Mouse (Mus musculus) stomach, embryonic 16.5 days (tissue): ENCODE measurements around the gene Dixdc1. TPM values are rescaled to one million over a fixed set of nuclear protein-coding genes. Genes with fewer than 3 reads are reported as not detected.
A peak's percentile ranks its signal among the peaks of the same experiment; 100 is the strongest.

Experiments used
- ATAC-seq: fragments of 200-750 bp; cut with Nextera tagmentation; 2 replicates; pipeline ENCODE4 v1.8.0; 2017; ENCODE audit warnings: moderate number of reproducible peaks, moderate TSS enrichment; ENCODE audit not compliant: insufficient read depth, low FRiP score
- H3K27ac ChIP-seq: fragments of 300-500 bp; sonication (generic); 2 replicates; pipeline ENCODE4 v1.5.1; 2014; ENCODE audit warnings: low read length
- H3K27me3 ChIP-seq: fragments of 300-500 bp; sonication (generic); 2 replicates; pipeline ENCODE4 v1.6.1; 2014; ENCODE audit warnings: low read length, control low read depth, mixed read lengths; ENCODE audit not compliant: control insufficient read depth, insufficient read depth
- H3K36me3 ChIP-seq: fragments of 300-500 bp; sonication (generic); 2 replicates; pipeline ENCODE4 v1.6.1; 2014; ENCODE audit warnings: low read length; ENCODE audit not compliant: control insufficient read depth, insufficient read depth
- H3K4me1 ChIP-seq: fragments of 300-500 bp; sonication (generic); 2 replicates; pipeline ENCODE4 v1.6.1; 2014; ENCODE audit warnings: low read length, control low read depth, mixed read lengths; ENCODE audit not compliant: control insufficient read depth, insufficient read depth
- H3K4me2 ChIP-seq: fragments of 300-500 bp; sonication (generic); 2 replicates; pipeline ENCODE4 v1.6.1; 2014; ENCODE audit warnings: low read depth, low read length, mixed read lengths
- H3K4me3 ChIP-seq: fragments of 300-500 bp; sonication (generic); replicated peaks from 2 replicates; pipeline ENCODE4 v1.5.1; 2014; ENCODE audit warnings: mild to moderate bottlenecking, low read length
- H3K9ac ChIP-seq: fragments of 300-500 bp; sonication (generic); 2 replicates; pipeline ENCODE4 v1.6.1; 2014; ENCODE audit warnings: low read length
- H3K9me3 ChIP-seq: fragments of 300-500 bp; sonication (generic); replicated peaks from 2 replicates; pipeline ENCODE4 v1.6.1; 2016; ENCODE audit warnings: low read length, control low read depth; ENCODE audit not compliant: control insufficient read depth
- WGBS: fragments of 180-500 bp; shearing (Covaris S2); extraction: QIAGEN DNeasy Blood & Tissue Kit; methylation state at CpG from one replicate; pipeline ENCODE4 v1.1.7; 2014; 5-methylcytosine and 5-hydroxymethylcytosine counted together
- polyA plus RNA-seq: library from polyadenylated mRNA; unstranded; fragments of >200 nt; fragmentation: Nextera tagmentation; extraction: Ambion mirVana; gene quantifications from 2 replicates; pipeline ENCODE4 v1.2.1, GENCODE M21; 2015

Dixdc1 gene
- polyA plus RNA-seq, 1 experiment from 2014 or later: 9.7 TPM

GRCm38 (mm10) chr9:50750706-50751105 lies 11.4 kb upstream of the Dixdc1 start:
- H3K9ac ChIP-seq: no peak overlapping the region
- no peaks in the 10 kb centered on the region for H3K36me3 ChIP-seq
- no peak overlapping the region for H3K4me2 ChIP-seq
- H3K27me3 ChIP-seq: no peaks in the 10 kb centered on the region
- ATAC-seq: no peak
- no peaks in the 10 kb centered on the region for H3K9me3 ChIP-seq
- WGBS: 73% methylated on average over 6 of the region's 6 CpGs
- no peak overlapping the region for H3K4me3 ChIP-seq
- no peak overlapping the region for H3K27ac ChIP-seq
- H3K4me1 ChIP-seq: peaks cover 12% of the 10 kb centered on the region

GRCm38 (mm10) chr9:50746214-50746677 lies 6.9 kb upstream of the Dixdc1 start, which contains the start of gene 2310030G06Rik:
TSS of gene 2310030G06Rik (minus strand) at chr9:50746536.
- H3K27ac ChIP-seq: peak within 1 kb of the TSS; percentile 84
- peak; percentile 71 for ATAC-seq
- no peaks in the 10 kb centered on the region for H3K4me1 ChIP-seq
- H3K36me3 ChIP-seq: no peaks in the 10 kb centered on the region
- no peaks in the 10 kb centered on the region for H3K27me3 ChIP-seq
- H3K4me2 ChIP-seq: peak within 1 kb of the TSS; percentile 53
- 2% methylated on average over 19 of the region's 19 CpGs for WGBS
- H3K9me3 ChIP-seq: no peaks in the 10 kb centered on the region
- peak within 1 kb of the TSS; percentile 68 for H3K9ac ChIP-seq
- peak within 1 kb of the TSS; percentile 50 for H3K4me3 ChIP-seq

GRCm38 (mm10) chr9:50745806-50746205 lies 6.5 kb upstream of the Dixdc1 start:
- peak overlapping the region; percentile 50 for H3K4me3 ChIP-seq
- peak overlapping the region; percentile 68 for H3K9ac ChIP-seq
- peak overlapping the region; percentile 84 for H3K27ac ChIP-seq
- no peaks in the 10 kb centered on the region for H3K9me3 ChIP-seq
- 10% methylated on average over 7 of the region's 7 CpGs for WGBS
- H3K4me2 ChIP-seq: peak overlapping the region; percentile 53
- no peaks in the 10 kb centered on the region for H3K4me1 ChIP-seq
- peak; percentile 69 for ATAC-seq
- no peaks in the 10 kb centered on the region for H3K27me3 ChIP-seq
- no peaks in the 10 kb centered on the region for H3K36me3 ChIP-seq

- Histone ChIP-seq H3K27me3 (no peaks in the 10 kb centered on the region), H3K4me2 (no peak overlapping the region), H3K4me3 (no peak overlapping the region), H3K9ac (no peak overlapping the region), H3K27ac (no peak overlapping the region), H3K4me1 (peaks cover 6% of the 10 kb centered on the region), H3K36me3 (no peaks in the 10 kb centered on the region), H3K9me3 (no peaks in the 10 kb centered on the region)
- ATAC-seq: no peak
- 63% methylated on average over 2 of the region's 2 CpGs for WGBS
Measured at GRCm38 (mm10) chr9:50742744-50743143, 3.4 kb upstream of the Dixdc1 start.

- no peak overlapping the region for H3K9ac ChIP-seq
- H3K4me3 ChIP-seq: no peak overlapping the region
- no peaks in the 10 kb centered on the region for H3K9me3 ChIP-seq
- no peak overlapping the region for H3K4me2 ChIP-seq
- no peaks in the 10 kb centered on the region for H3K27me3 ChIP-seq
- no peak overlapping the region for H3K27ac ChIP-seq
- H3K4me1 ChIP-seq: peaks cover 6% of the 10 kb centered on the region
- no peak for ATAC-seq
- 78% methylated on average over 3 of the region's 3 CpGs for WGBS
- H3K36me3 ChIP-seq: no peaks in the 10 kb centered on the region
Measured at GRCm38 (mm10) chr9:50742261-50742660, 2.9 kb upstream of the Dixdc1 start.

- Histone ChIP-seq H3K4me2 (no peak overlapping the region), H3K36me3 (no peaks in the 10 kb centered on the region), H3K27ac (no peak overlapping the region), H3K4me1 (peaks cover 6% of the 10 kb centered on the region), H3K9ac (no peak overlapping the region), H3K9me3 (no peaks in the 10 kb centered on the region), H3K4me3 (no peak overlapping the region), H3K27me3 (no peaks in the 10 kb centered on the region)
- no peak for ATAC-seq
- 85% methylated on average over 14 of the region's 14 CpGs for WGBS
Measured at GRCm38 (mm10) chr9:50740867-50741784, 1.8 kb upstream of the Dixdc1 start.

- Histone ChIP-seq H3K4me2 (no peak overlapping the region), H3K4me3 (no peak overlapping the region), H3K4me1 (peaks cover 6% of the 10 kb centered on the region), H3K9me3 (no peaks in the 10 kb centered on the region), H3K9ac (no peak overlapping the region), H3K27ac (no peak overlapping the region), H3K36me3 (no peaks in the 10 kb centered on the region), H3K27me3 (no peaks in the 10 kb centered on the region)
- 2% methylated on average over 9 of the region's 9 CpGs for WGBS
- no peak for ATAC-seq
Measured at GRCm38 (mm10) chr9:50734989-50735388, 4.3 kb downstream of the Dixdc1 start.

- no peak overlapping the region for H3K9ac ChIP-seq
- H3K27me3 ChIP-seq: no peaks in the 10 kb centered on the region
- H3K9me3 ChIP-seq: no peaks in the 10 kb centered on the region
- ATAC-seq: no peak
- WGBS: 25% methylated on average over 4 of the region's 4 CpGs
- H3K27ac ChIP-seq: no peak overlapping the region
- no peak overlapping the region for H3K4me3 ChIP-seq
- no peaks in the 10 kb centered on the region for H3K36me3 ChIP-seq
- peaks cover under 1% of the 10 kb centered on the region; the same call in 1 of the 2 replicates for H3K4me1 ChIP-seq
- H3K4me2 ChIP-seq: no peak overlapping the region
Measured at GRCm38 (mm10) chr9:50732560-50732959, 6.8 kb downstream of the Dixdc1 start.

- no peak for ATAC-seq
- peaks cover 10% of the 10 kb centered on the region; the same call in 1 of the 2 replicates for H3K4me1 ChIP-seq
Measured at GRCm38 (mm10) chr9:50729600-50729999, 9.7 kb downstream of the Dixdc1 start.

More at GRCm38 (mm10) chr9:50729600-50729999, 9.7 kb downstream of the Dixdc1 start:
- Histone ChIP-seq H3K36me3 (no peaks in the 10 kb centered on the region), H3K9me3 (no peaks in the 10 kb centered on the region), H3K27me3 (no peaks in the 10 kb centered on the region), H3K4me3 (no peak overlapping the region), H3K27ac (no peak overlapping the region), H3K4me2 (no peak overlapping the region), H3K9ac (no peak overlapping the region)
- 39% methylated on average over 4 of the region's 4 CpGs for WGBS
